Comparison of ENCODE assay signal across 9 mouse cellular contexts in genomic region chr17:27042840-27043239, GRCm38 (mm10). TPM values are rescaled to one million over a fixed set of nuclear protein-coding genes. Genes with fewer than 3 reads are reported as not detected.
DNase-seq lines count a peak whose midpoint lies in the region; ATAC-seq and TF ChIP-seq lines count a peak whose summit lies in the region.
"Had no signal": no experiment of that assay in that cellular context is flagged by ENCODE, and none has a peak within 500 bp of the region (broad histone marks: within the 10 kb centered on the region; RNA-seq: fewer than 3 reads in every experiment).

No protein-coding gene starts in this region.

- no peak for TF ChIP-seq POLR2A in bone marrow, adult 2 months (IDR thresholded peaks at IDR 0.05; ENCODE audit: borderline replicate concordance, control insufficient read depth, low read depth, low read length)
- no peak; the same call in 1 of the 2 replicates for TF ChIP-seq POLR2A in small intestine, adult 2 months (IDR thresholded peaks at IDR 0.05; ENCODE audit: low read depth, low read length)
- TF ChIP-seq POLR2A in cerebellum, adult 2 months (IDR thresholded peaks at IDR 0.05; ENCODE audit: borderline replicate concordance, insufficient read depth, low read length): no peak

- no peak overlapping the region for H3K27ac ChIP-seq in neural tube, embryonic 13.5 days (replicated peaks)
- H3K27ac ChIP-seq in bone marrow, adult 2 months (ENCODE audit: control insufficient read depth, insufficient read depth, low read depth, low read length, poor library complexity): peak overlapping the region; percentile 20; the same call in 1 of the 2 replicates
- H3K27ac ChIP-seq in small intestine, adult 2 months (ENCODE audit: insufficient read depth, low read depth, low read length): peak overlapping the region; percentile 41
- H3K27ac ChIP-seq in cerebellum, adult 2 months (ENCODE audit: insufficient read depth, low read length): no peak overlapping the region

- no peak for DNase-seq in neural tube, embryonic 10.5 days (ENCODE audit: extremely low spot score, low spot score)
- DNase-seq in kidney, postnatal 10 days: peak; percentile 54
- no peak for DNase-seq in frontal cortex, postnatal 25 days (ENCODE audit: low spot score in 2 of 2)
- no peak for DNase-seq in cerebellum, adult 2 months
- DNase-seq: heart, postnatal 10 days had no signal

- H3K36me3 ChIP-seq in neural tube, embryonic 13.5 days: no peaks in the 10 kb centered on the region
- H3K36me3 ChIP-seq in small intestine, adult 2 months (ENCODE audit: control insufficient read depth, insufficient read depth, low read length): no peaks in the 10 kb centered on the region

- H3K4me1 ChIP-seq in neural tube, embryonic 13.5 days (replicated peaks): peaks cover 37% of the 10 kb centered on the region
- H3K4me1 ChIP-seq in bone marrow, adult 2 months (ENCODE audit: control insufficient read depth, insufficient read depth, low read length): peaks cover 9% of the 10 kb centered on the region
- peaks cover 42% of the 10 kb centered on the region for H3K4me1 ChIP-seq in small intestine, adult 2 months (ENCODE audit: control insufficient read depth, insufficient read depth, insufficient read length, low read length)
- 0 out of 2 replicates have a peak, but pooled peaks cover 8% of the 10 kb centered on the region for H3K4me1 ChIP-seq in cerebellum, adult 2 months (ENCODE audit: control insufficient read depth, insufficient read depth, low read length)

- WGBS in neural tube, embryonic 13.5 days: 64% methylated on average over 6 of the region's 6 CpGs
- 17% methylated on average over 6 of the region's 6 CpGs for WGBS in bone marrow, adult 2 months
- 32% methylated on average over 6 of the region's 6 CpGs for WGBS in small intestine, adult 2 months
- WGBS in cerebellum, adult 2 months: 83% methylated on average over 6 of the region's 6 CpGs

- H3K27me3 ChIP-seq in neural tube, embryonic 13.5 days: no peaks in the 10 kb centered on the region
- no peaks in the 10 kb centered on the region for H3K27me3 ChIP-seq in small intestine, adult 2 months (ENCODE audit: control insufficient read depth, insufficient read depth, low read length)
- H3K27me3 ChIP-seq in cerebellum, adult 2 months (ENCODE audit: control insufficient read depth, insufficient read depth, low read length): no peaks in the 10 kb centered on the region

- H3K4me2 ChIP-seq in neural tube, embryonic 13.5 days: no peak overlapping the region

- H3K4me3 ChIP-seq in neural tube, embryonic 13.5 days: no peak overlapping the region
- no peak overlapping the region for H3K4me3 ChIP-seq in bone marrow, adult 2 months (replicated peaks; ENCODE audit: control insufficient read depth, low read depth, low read length)
- no peak overlapping the region for H3K4me3 ChIP-seq in small intestine, adult 2 months (ENCODE audit: low read depth, low read length)
- no peak overlapping the region for H3K4me3 ChIP-seq in cerebellum, adult 2 months (replicated peaks; ENCODE audit: insufficient read depth, low read depth, low read length)

- no peak for ATAC-seq in neural tube, embryonic 13.5 days (ENCODE audit: low read depth)
- ATAC-seq: forebrain, embryonic 14.5 days had no signal

- no peak for TF ChIP-seq CTCF in bone marrow, adult 2 months (IDR thresholded peaks at IDR 0.05; ENCODE audit: control insufficient read depth, insufficient read depth, low read length)
- no peak for TF ChIP-seq CTCF in small intestine, adult 2 months (IDR thresholded peaks at IDR 0.05; ENCODE audit: extremely low read depth, insufficient read length, insufficient replicate concordance, low read depth, low read length)
- no peak for TF ChIP-seq CTCF in cerebellum, adult 2 months (IDR thresholded peaks at IDR 0.05; ENCODE audit: borderline replicate concordance, insufficient read depth, low read depth, low read length)

- no peaks in the 10 kb centered on the region for H3K9me3 ChIP-seq in neural tube, embryonic 13.5 days

- H3K9ac ChIP-seq in neural tube, embryonic 13.5 days: 0 out of 2 replicates have a peak overlapping the region, but pooled peaks have one; percentile 26

RNA-seq across cellular contexts. Expression of gene Bak1, which starts 14.0 kb away (rescaled TPM):
- polyA plus RNA-seq in neural tube, embryonic 13.5 days (2015; fragmentation: Nextera tagmentation; extraction: Ambion mirVana): 2.8 and 3.3 TPM in 2 replicates
- polyA plus RNA-seq in bone marrow, adult 2 months (2011; ENCODE audit: insufficient read depth, insufficient read length, low replicate concordance, missing spikeins): 34.2 and 56.8 TPM in 2 replicates
- polyA plus RNA-seq in small intestine, adult 2 months (2012; rRNA removed): 113 and 265 TPM in 2 replicates
- 19.0 and 19.9 TPM in 2 replicates for polyA plus RNA-seq in cerebellum, adult 2 months (2012; rRNA removed)

RNA-seq across cellular contexts. Expression of gene Itpr3, which starts 14.3 kb away (rescaled TPM):
- polyA plus RNA-seq in neural tube, embryonic 13.5 days (2015; fragmentation: Nextera tagmentation; extraction: Ambion mirVana): 1.4 and 1.5 TPM in 2 replicates
- polyA plus RNA-seq in bone marrow, adult 2 months (2011; ENCODE audit: insufficient read depth, insufficient read length, low replicate concordance, missing spikeins): 10.8 and 12.5 TPM in 2 replicates
- 46.1 and 66.7 TPM in 2 replicates for polyA plus RNA-seq in small intestine, adult 2 months (2012; rRNA removed)
- 6.5 and 7.6 TPM in 2 replicates for polyA plus RNA-seq in cerebellum, adult 2 months (2012; rRNA removed)

Comparison
In these comparisons a context has a peak if more than half of its experiments do, and no peak if none do; other contexts are left out.
1. H3K27ac ChIP-seq: peak in bone marrow, adult 2 months (single experiment) and small intestine, adult 2 months (single experiment); none in neural tube, embryonic 13.5 days (single experiment) and cerebellum, adult 2 months (single experiment).